Mouse (Mus musculus) embryonic facial prominence, embryonic 13.5 days (tissue): ENCODE measurements around the gene Aldh16a1. TPM values are rescaled to one million over a fixed set of nuclear protein-coding genes. Genes with fewer than 3 reads are reported as not detected.

Experiments used
- ATAC-seq: fragments of 200-750 bp; cut with Nextera tagmentation; 2 replicates; pipeline ENCODE4 v1.8.0; 2017; ENCODE audit warnings: low read depth; ENCODE audit not compliant: insufficient number of reproducible peaks, insufficient read depth, low FRiP score, low TSS enrichment
- H3K27ac ChIP-seq: fragments of 300-500 bp; sonication (generic); 2 replicates; pipeline ENCODE4 v1.5.1; 2015; ENCODE audit warnings: moderate library complexity, mild to moderate bottlenecking, inconsistent platforms
- H3K27me3 ChIP-seq: fragments of 300-500 bp; sonication (generic); 2 replicates; pipeline ENCODE4 v1.6.1; 2015; ENCODE audit warnings: mild to moderate bottlenecking, inconsistent platforms
- H3K36me3 ChIP-seq: fragments of 300-500 bp; sonication (generic); 2 replicates; pipeline ENCODE4 v1.6.1; 2015; ENCODE audit warnings: mild to moderate bottlenecking, inconsistent platforms
- H3K4me1 ChIP-seq: fragments of 300-500 bp; sonication (generic); 2 replicates; pipeline ENCODE4 v1.6.1; 2015; ENCODE audit warnings: inconsistent platforms
- H3K4me2 ChIP-seq: fragments of 300-500 bp; sonication (generic); 2 replicates; pipeline ENCODE4 v1.6.1; 2015; ENCODE audit warnings: moderate library complexity, mild to moderate bottlenecking, inconsistent platforms
- H3K4me3 ChIP-seq: fragments of 300-500 bp; sonication (generic); 2 replicates; pipeline ENCODE4 v1.5.1; 2015; ENCODE audit warnings: mild to moderate bottlenecking, inconsistent platforms
- H3K9ac ChIP-seq: fragments of 300-500 bp; sonication (generic); 2 replicates; pipeline ENCODE4 v1.6.1; 2015; ENCODE audit warnings: mild to moderate bottlenecking, inconsistent platforms
- H3K9me3 ChIP-seq: fragments of 300-500 bp; sonication (generic); 2 replicates; pipeline ENCODE4 v1.6.1; 2016; ENCODE audit warnings: inconsistent platforms
- WGBS: fragments of 180-500 bp; shearing (Covaris S2); methylation state at CpG from one replicate; pipeline ENCODE4 v1.1.7; 2015; ENCODE audit warnings: mixed read lengths; 5-methylcytosine and 5-hydroxymethylcytosine counted together
- polyA plus RNA-seq: library from polyadenylated mRNA; unstranded; fragments of >200 nt; fragmentation: Nextera tagmentation; extraction: Ambion mirVana; gene quantifications from 2 replicates; pipeline ENCODE4 v1.2.1, GENCODE M21; 2015

Aldh16a1 gene
- polyA plus RNA-seq, 1 experiment from 2014 or later = 52.0 TPM

DNA sequence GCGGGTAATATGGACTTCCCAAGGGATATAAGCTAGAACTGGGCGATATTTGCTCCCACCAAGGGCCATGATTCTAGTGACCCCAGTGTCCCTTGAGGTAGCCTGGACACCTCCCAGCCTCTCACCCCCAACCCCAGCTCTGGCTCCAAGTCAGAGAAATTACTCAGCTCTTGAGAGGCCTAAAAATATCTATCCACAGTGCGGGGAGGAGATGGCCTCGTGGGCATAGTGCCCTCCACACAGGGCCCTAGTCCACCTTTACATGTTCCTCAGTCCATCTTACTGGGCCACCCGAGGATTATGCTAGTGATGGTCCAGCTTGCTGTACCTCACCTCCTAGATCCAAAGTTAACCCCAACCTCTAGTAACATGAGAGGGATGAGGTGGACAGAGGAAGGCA lies 10.4 kb upstream of the Aldh16a1 start:
- 66% methylated on average over 5 of the region's 5 CpGs for whole genome bisulfite sequencing
- Histone ChIP-seq H3K9ac (no peak overlapping the region), H3K27ac (no peak overlapping the region), H3K9me3 (peaks cover 12% of the 10 kb centered on the region), H3K4me1 (peaks cover 16% of the 10 kb centered on the region), H3K4me3 (no peak overlapping the region), H3K27me3 (peaks cover 76% of the 10 kb centered on the region), H3K4me2 (no peak overlapping the region), H3K36me3 (peaks cover 14% of the 10 kb centered on the region)
- no peak for ATAC-seq

DNA sequence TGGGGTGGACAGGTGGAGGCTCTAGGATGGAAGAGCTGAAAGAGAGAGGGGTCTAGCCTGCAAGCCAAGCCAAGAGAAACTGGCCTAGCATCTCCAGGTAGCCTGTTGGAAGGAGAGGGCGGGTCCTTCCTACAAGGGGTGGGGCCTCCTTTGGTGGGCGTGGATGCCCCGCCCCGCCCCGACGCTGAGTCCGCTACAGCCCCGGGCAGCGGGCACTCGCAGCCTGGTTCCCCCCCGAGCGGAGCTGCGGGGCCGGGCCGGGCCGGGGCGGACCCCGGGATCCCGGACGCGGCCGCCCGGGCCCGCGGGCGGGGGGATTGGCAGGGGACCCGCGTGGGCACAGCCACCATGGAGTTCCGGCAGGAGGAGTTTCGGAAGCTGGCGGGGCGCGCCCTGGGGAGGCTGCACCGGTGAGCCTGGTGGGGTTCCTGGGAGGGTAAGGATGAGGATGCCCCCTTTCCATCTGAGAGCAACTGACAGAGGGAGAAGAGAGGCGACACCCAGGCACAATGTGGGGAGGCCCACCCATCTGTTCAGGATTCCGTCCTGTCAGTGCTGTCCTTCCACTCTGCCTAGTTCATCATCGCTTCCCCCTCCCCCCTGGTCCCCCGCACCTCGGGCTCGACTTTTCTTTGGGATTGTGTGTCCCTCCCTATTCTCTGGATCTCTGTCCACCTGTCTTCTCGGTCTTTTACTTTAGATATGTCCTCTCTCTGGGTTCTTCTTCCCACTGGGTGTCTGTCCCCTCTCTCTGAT lies 9.5 kb upstream of the Aldh16a1 start, which contains the start of gene Slc17a7:
Slc17a7 (plus strand) TSS at position 215 of the 756 bp plus-strand sequence.
- no peak for ATAC-seq
- H3K9ac ChIP-seq = peak within 1 kb of the TSS; percentile 67
- peaks cover 3% of the 10 kb centered on the region; the same call in 1 of the 2 replicates for H3K9me3 ChIP-seq
- H3K36me3 ChIP-seq = peaks cover 23% of the 10 kb centered on the region
- under 1% methylated on average over 40 of the region's 41 CpGs for WGBS
- H3K27me3 ChIP-seq = peaks cover 67% of the 10 kb centered on the region
- peak within 1 kb of the TSS; percentile 47 for H3K4me3 ChIP-seq
- H3K4me1 ChIP-seq = peaks cover 16% of the 10 kb centered on the region
- H3K27ac ChIP-seq = no peak within 1 kb of the TSS
- H3K4me2 ChIP-seq = peak within 1 kb of the TSS; percentile 73

DNA sequence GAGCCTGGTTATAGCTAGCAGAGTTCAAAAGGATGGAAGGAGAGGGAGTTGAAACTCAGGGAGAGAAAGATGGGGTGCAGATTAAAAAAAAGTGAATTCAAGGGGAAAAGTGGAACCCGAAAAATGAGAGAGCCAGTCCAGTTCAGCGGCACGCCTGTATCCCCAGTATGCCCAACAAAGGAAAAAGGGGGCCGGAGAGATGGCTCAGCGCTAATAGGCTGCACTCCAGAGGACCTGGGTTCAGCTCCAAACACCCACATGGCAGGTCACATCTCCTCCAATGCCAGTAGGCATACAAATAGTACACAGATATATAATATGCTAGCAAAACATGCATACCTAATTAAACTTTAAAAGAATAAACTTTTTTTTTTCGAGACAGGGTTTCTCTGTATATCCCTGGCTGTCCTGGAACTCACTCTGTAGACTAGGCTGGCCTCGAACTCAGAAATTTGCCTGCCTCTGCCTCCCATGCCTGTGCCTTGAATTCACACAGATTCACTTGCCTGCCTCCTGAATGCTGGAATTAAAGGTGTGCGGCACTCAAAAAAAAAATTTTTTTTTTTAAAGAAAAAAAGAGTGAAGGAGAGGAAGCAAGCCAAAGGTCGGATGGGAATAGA lies 8.7 kb upstream of the Aldh16a1 start:
- no peak for ATAC-seq
- WGBS = 68% methylated on average over 9 of the region's 9 CpGs
- Histone ChIP-seq H3K27me3 (peaks cover 59% of the 10 kb centered on the region), H3K9ac (no peak overlapping the region), H3K9me3 (peaks cover 3% of the 10 kb centered on the region; the same call in 1 of the 2 replicates), H3K4me1 (peaks cover 12% of the 10 kb centered on the region), H3K4me2 (peak overlapping the region; percentile 73; the same call in 1 of the 2 replicates), H3K27ac (no peak overlapping the region), H3K36me3 (peaks cover 32% of the 10 kb centered on the region), H3K4me3 (no peak overlapping the region)

DNA sequence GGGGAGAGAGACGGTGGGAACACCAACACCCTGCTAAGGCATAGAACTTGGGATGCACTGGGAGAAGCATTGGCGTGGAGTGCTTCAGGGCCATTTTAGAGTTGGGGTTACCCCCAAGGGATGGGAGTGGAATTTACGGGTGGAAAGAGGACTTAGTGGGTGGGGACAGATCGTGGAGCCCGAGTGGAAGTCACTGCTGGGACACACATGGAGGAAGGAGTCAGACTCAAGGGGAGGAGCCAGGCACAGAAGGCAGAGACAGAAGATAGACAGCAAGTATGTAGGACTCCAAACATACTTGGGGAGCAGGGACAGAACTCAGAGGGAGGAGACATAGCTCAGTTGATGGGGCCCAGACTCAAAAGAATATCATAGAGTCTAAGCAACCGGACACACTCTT lies 8.2 kb upstream of the Aldh16a1 start:
- Histone ChIP-seq H3K27ac (no peak overlapping the region), H3K36me3 (peaks cover 37% of the 10 kb centered on the region), H3K9me3 (peaks cover 3% of the 10 kb centered on the region; the same call in 1 of the 2 replicates), H3K4me1 (peaks cover 12% of the 10 kb centered on the region), H3K4me2 (peak overlapping the region; percentile 78), H3K27me3 (peaks cover 53% of the 10 kb centered on the region), H3K9ac (peak overlapping the region; percentile 62), H3K4me3 (peak overlapping the region; percentile 47)
- 21% methylated on average over 6 of the region's 6 CpGs for WGBS
- ATAC-seq = no peak

DNA sequence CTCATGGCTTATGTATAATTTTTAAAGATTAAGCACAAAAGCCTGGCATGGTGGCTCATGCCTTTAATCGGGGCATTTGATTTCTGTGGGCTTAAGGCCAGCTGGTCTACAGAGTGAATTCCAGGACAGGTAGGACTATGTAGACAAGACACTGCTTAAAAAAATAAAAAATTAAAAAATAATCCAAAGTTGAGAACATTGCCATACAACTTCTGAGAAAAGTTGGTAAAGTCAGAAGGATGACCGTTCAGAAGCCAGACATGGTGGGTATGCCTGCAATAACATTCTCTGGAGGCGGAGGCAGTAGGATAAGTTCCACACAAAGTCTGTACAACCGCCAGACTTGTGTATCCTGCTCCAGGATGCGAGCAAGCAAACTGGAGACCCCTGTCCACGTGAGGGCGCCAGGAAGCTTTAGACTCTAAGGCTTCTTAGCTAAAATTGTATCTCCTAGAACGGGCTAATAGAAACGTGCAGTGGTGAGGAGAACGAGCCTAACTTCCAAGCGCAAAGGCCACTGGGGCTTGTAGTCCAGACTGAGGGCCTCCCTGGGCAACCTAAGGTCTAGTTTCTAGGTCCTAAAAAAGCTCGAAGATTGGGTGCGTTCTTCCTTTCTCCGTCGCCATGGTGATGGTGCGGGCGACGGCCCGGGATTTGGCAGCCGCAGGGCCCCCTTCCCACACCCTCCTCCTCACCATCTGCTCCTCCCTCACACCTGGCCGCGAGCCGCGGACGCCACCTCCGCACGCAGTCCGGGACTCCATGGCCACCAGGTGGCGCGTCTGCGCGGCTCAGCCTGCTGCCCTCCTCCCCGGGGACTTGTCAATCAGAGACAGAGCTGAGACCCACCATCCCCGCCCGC lies 7.5 kb upstream of the Aldh16a1 start:
- peak overlapping the region; percentile 62 for H3K9ac ChIP-seq

DNA sequence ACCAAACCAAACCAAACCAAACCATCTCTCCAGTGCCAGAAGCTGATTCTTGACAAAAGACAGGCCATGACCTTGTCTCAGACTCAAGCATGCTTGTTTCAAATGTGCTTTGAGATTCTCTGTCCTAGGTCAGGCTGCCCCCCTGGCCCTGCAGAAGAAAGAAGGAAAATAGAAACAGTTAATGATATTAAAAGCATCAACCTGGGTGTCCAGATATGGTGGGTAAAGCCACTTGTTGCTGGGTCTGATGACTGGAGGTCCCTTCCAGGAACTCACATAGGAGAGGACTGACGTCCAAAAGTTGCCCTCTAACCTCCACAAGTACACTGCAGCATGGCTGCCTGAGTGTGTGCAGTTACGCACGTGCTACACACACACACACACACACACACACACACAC lies 6.5 kb upstream of the Aldh16a1 start:
- H3K36me3 ChIP-seq = peaks cover 42% of the 10 kb centered on the region
- 86% methylated on average over 3 of the region's 3 CpGs for WGBS
- ATAC-seq = no peak
- H3K4me1 ChIP-seq = peaks cover 12% of the 10 kb centered on the region
- H3K4me3 ChIP-seq = no peak overlapping the region
- H3K9ac ChIP-seq = no peak overlapping the region
- H3K27me3 ChIP-seq = peaks cover 36% of the 10 kb centered on the region
- H3K27ac ChIP-seq = no peak overlapping the region
- H3K9me3 ChIP-seq = no peaks in the 10 kb centered on the region
- no peak overlapping the region for H3K4me2 ChIP-seq

More for the DNA sequence above, 7.5 kb upstream of the Aldh16a1 start:
- H3K4me2 ChIP-seq = peak overlapping the region; percentile 78
- peaks cover 42% of the 10 kb centered on the region for H3K36me3 ChIP-seq
- WGBS = 4% methylated on average over 35 of the region's 35 CpGs
- peak; percentile 87 for ATAC-seq
- peaks cover 46% of the 10 kb centered on the region for H3K27me3 ChIP-seq
- H3K4me3 ChIP-seq = peak overlapping the region; percentile 47
- H3K9me3 ChIP-seq = peaks cover 2% of the 10 kb centered on the region; the same call in 1 of the 2 replicates
- no peak overlapping the region; the same call in 1 of the 2 replicates for H3K27ac ChIP-seq
- peaks cover 12% of the 10 kb centered on the region for H3K4me1 ChIP-seq

DNA sequence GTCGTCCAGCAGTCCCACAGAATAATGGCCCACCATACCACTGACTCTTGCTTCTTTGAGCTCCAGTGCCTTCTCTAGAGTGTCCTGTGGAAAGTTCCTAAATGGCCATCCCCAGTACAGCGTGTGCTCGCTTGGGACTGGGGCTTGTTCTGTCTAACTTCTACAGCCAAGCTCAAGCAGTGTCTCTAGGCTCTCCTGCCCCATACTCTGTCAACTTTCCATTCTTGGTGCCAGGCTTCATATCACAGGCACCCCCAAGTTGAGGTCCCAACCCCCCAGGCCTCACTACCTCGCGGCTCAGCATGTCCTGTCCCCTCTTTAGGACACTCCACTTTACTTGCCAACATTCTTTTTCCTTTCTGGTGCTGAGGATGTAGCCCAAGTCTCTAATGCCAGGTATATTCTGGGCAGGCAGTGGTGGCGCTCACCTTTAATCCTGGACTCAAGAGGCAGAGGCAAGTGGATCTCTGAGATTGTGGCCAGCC lies 6.0 kb upstream of the Aldh16a1 start:
- no peak overlapping the region for H3K27ac ChIP-seq
- H3K27me3 ChIP-seq = peaks cover 31% of the 10 kb centered on the region
- no peaks in the 10 kb centered on the region for H3K9me3 ChIP-seq
- WGBS = 89% methylated on average over 6 of the region's 6 CpGs
- no peak overlapping the region for H3K4me3 ChIP-seq
- H3K4me1 ChIP-seq = peaks cover 16% of the 10 kb centered on the region
- no peak overlapping the region for H3K4me2 ChIP-seq
- H3K36me3 ChIP-seq = peaks cover 42% of the 10 kb centered on the region
- no peak overlapping the region for H3K9ac ChIP-seq
- no peak for ATAC-seq

DNA sequence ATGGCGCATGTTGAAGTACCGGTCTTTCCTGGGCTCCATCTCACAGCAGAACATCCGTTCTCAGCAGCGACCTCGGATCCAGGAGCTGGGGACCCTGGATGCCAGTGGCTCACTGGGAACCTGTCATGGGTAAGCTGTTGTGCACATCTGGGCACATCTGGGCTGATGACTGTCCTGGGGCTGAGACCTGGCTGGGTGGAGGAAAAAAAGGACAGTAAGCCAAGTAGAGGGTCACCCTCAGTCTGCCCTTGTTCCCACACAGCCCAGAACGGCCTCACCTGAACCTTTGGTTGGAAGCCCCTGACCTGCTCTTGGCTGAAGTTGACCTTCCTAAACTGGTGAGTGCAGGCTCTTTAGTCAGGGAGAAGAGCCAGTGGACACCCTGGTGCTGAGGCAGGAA lies 4.6 kb upstream of the Aldh16a1 start:
- Histone ChIP-seq H3K27me3 (peaks cover 18% of the 10 kb centered on the region), H3K9ac (0 out of 2 replicates have a peak overlapping the region, but pooled peaks have one; percentile 3), H3K9me3 (no peaks in the 10 kb centered on the region), H3K4me2 (no peak overlapping the region), H3K27ac (no peak overlapping the region), H3K36me3 (peaks cover 42% of the 10 kb centered on the region), H3K4me3 (no peak overlapping the region), H3K4me1 (peaks cover 20% of the 10 kb centered on the region)
- WGBS = 91% methylated on average over 6 of the region's 6 CpGs
- ATAC-seq = no peak

DNA sequence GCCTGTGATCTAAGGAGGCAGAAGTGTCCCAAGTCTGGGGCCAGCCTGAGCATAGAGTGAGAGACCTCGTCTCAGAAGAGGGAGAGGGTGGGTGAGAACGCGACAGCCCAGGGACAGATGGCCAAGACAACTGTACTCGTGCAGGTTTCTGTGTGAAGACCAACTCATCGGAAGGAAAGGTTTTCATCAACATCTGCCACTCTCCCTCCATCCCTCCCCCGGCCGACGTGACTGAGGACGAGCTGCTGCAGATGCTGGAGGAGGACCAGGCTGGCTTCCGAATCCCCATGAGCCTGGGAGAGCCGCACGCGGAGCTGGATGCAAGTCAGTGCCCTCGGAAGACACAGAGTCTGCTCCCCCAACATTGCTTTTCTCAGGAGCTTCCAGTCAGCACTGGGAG lies 3.1 kb upstream of the Aldh16a1 start:
- ATAC-seq = no peak
- no peak overlapping the region for H3K4me3 ChIP-seq

DNA sequence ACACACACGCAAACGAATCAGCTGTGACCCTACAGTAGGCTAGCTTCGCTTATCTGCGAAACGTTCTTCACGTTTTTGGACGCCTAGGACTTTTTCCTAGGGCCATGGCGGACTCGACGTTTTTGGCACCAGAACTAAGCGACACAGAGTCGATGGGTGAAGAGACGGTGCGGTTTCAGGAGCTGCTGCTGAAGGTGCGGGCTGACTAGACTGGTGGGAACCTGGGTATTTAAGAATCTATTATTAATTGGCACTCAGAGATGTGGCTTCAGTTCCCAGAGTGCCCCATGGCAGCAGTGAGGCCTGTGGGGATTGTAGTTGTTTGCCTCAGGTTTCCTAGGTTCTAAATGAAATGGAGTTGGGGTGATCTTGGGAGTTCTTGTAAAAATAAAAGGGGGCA lies 1.8 kb upstream of the Aldh16a1 start:
- Histone ChIP-seq H3K4me2 (no peak overlapping the region), H3K9me3 (no peaks in the 10 kb centered on the region), H3K4me3 (no peak overlapping the region), H3K27me3 (no peaks in the 10 kb centered on the region), H3K36me3 (peaks cover 41% of the 10 kb centered on the region), H3K27ac (no peak overlapping the region), H3K4me1 (peaks cover 19% of the 10 kb centered on the region), H3K9ac (no peak overlapping the region)
- no peak for ATAC-seq
- 93% methylated on average over 15 of the region's 15 CpGs for WGBS

More for the DNA sequence above, 3.1 kb upstream of the Aldh16a1 start:
- Histone ChIP-seq H3K9ac (no peak overlapping the region), H3K27me3 (peaks cover 2% of the 10 kb centered on the region), H3K27ac (no peak overlapping the region; the same call in 1 of the 2 replicates), H3K36me3 (peaks cover 42% of the 10 kb centered on the region), H3K4me2 (no peak overlapping the region), H3K4me1 (peaks cover 19% of the 10 kb centered on the region), H3K9me3 (no peaks in the 10 kb centered on the region)
- WGBS = 82% methylated on average over 14 of the region's 14 CpGs

DNA sequence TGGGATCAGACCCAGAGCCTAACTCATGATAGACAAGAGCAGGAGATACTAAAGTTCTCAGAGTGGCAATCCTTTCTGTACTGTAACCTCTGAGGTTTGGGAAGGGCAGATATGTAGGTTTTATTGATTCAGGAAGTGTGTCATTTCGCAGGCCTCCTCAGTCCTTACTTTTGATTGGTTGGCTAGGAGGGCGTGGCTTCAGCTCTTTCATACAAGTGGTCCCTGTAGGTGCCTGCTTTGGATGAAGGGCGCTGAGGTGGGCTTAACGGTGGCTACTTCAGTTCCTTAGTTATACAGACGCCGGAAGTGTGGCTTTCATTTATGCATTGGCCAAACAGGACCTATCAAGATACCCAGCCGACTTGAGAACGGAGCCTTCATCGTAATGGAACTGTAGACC lies 1.2 kb upstream of the Aldh16a1 start:
- peak overlapping the region; percentile 79; the same call in 1 of the 2 replicates for H3K4me2 ChIP-seq
- no peak overlapping the region for H3K9ac ChIP-seq
- WGBS = 82% methylated on average over 9 of the region's 9 CpGs
- ATAC-seq = no peak
- H3K9me3 ChIP-seq = no peaks in the 10 kb centered on the region
- H3K27me3 ChIP-seq = no peaks in the 10 kb centered on the region
- H3K4me3 ChIP-seq = no peak overlapping the region
- H3K27ac ChIP-seq = peak overlapping the region; percentile 96; the same call in 1 of the 2 replicates
- H3K36me3 ChIP-seq = peaks cover 35% of the 10 kb centered on the region
- peaks cover 25% of the 10 kb centered on the region for H3K4me1 ChIP-seq
